ENCODE assay signal across 10 mouse cellular contexts in the genomic region with DNA sequence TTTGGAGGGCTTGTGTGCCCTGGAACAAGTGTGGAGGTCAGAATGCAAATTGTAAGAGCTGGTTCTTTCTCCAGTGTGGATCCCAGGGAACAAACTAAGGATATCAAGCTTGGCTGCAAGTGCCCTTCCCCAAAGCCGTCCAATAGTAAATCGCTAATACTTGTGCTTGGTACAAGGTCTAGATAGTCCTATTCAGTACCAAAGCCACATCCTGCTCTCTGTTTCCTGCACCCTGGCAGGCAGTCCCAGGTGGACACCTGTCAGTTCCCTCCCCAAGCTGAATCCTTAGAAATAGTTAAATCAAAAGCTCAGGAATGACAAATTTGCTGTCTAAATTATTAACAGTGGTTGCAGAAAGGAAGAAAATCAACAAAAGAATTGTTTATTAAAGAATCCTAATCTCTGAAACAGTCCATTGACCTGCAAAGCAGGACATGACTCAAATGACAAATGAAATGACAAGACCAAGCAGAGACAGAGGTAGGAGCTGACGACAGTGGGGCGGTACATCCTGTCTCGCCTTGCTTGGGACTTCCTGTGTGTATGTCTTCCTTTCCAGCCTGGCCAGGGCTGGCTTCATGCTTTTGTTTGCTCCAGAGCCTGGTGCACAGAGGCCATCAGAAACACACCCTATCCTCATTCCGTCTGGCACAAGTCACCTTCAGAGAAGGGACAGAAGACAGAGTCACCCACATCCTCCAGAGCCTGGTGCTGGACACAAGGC. TPM values are rescaled to one million over a fixed set of nuclear protein-coding genes. Genes with fewer than 3 reads are reported as not detected.
DNase-seq lines count a peak whose midpoint lies in the region; ATAC-seq lines count a peak whose summit lies in the region.
"Had no signal": no experiment of that assay in that cellular context is flagged by ENCODE, and none has a peak within 500 bp of the region (broad histone marks: within the 10 kb centered on the region; RNA-seq: fewer than 3 reads in every experiment).

No protein-coding gene starts in this region.

- no peak overlapping the region for H3K9ac ChIP-seq in heart, embryonic 15.5 days
- H3K9ac ChIP-seq: embryonic facial prominence, embryonic 15.5 days; forebrain, postnatal 0 days had no signal

- H3K4me1 ChIP-seq in megakaryocyte, embryonic 14.5 days: peaks cover 52% of the 10 kb centered on the region
- H3K4me1 ChIP-seq in heart, embryonic 15.5 days (replicated peaks): peaks cover 4% of the 10 kb centered on the region
- H3K4me1 ChIP-seq: embryonic facial prominence, embryonic 15.5 days had no signal

- no peak for ATAC-seq in megakaryocyte, adult 5-6 weeks (ENCODE audit: poor library complexity, severe bottlenecking)
- ATAC-seq in heart, embryonic 15.5 days (replicated peaks; ENCODE audit: insufficient number of reproducible peaks, insufficient read depth, low FRiP score, low read depth): no peak
- ATAC-seq: forebrain, postnatal 0 days had no signal

- peak; percentile 82 to 86 for DNase-seq in lung, adult 18-20 months
- peak; percentile 57 for DNase-seq in thymus, postnatal 4 days
- DNase-seq in layer of hippocampus, adult 11-12 months (ENCODE audit: low spot score): no peak
- no peak for DNase-seq in urinary bladder, postnatal 10 days (ENCODE audit: low spot score)
- DNase-seq: cerebellum, adult 9-10 months; forebrain, postnatal 0 days had no signal

- no peaks in the 10 kb centered on the region for H3K36me3 ChIP-seq in megakaryocyte, embryonic 14.5 days (replicated peaks; ENCODE audit: low read length)
- no peaks in the 10 kb centered on the region for H3K36me3 ChIP-seq in heart, embryonic 15.5 days
- H3K36me3 ChIP-seq: embryonic facial prominence, embryonic 15.5 days had no signal

- no peaks in the 10 kb centered on the region for H3K27me3 ChIP-seq in megakaryocyte, embryonic 14.5 days (replicated peaks)
- H3K27me3 ChIP-seq in heart, embryonic 15.5 days: no peaks in the 10 kb centered on the region
- H3K27me3 ChIP-seq: embryonic facial prominence, embryonic 15.5 days had no signal

- H3K4me2 ChIP-seq in heart, embryonic 15.5 days: no peak overlapping the region
- H3K4me2 ChIP-seq: embryonic facial prominence, embryonic 15.5 days had no signal

- H3K4me3 ChIP-seq in megakaryocyte, embryonic 14.5 days (replicated peaks): peak overlapping the region; percentile 64
- no peak overlapping the region for H3K4me3 ChIP-seq in heart, embryonic 15.5 days
- H3K4me3 ChIP-seq: embryonic facial prominence, embryonic 15.5 days had no signal

- H3K27ac ChIP-seq in heart, embryonic 15.5 days: peak overlapping the region; percentile 46
- H3K27ac ChIP-seq: embryonic facial prominence, embryonic 15.5 days had no signal

- 66% methylated on average over 6 of the region's 6 CpGs for WGBS in heart, embryonic 15.5 days

- H3K9me3 ChIP-seq in megakaryocyte, embryonic 14.5 days: no peaks in the 10 kb centered on the region
- no peaks in the 10 kb centered on the region for H3K9me3 ChIP-seq in heart, embryonic 15.5 days (replicated peaks)
- H3K9me3 ChIP-seq: embryonic facial prominence, embryonic 15.5 days had no signal

RNA-seq across cellular contexts. Expression of gene Smad6, which starts 8.2 kb away (rescaled TPM):
- 19.3 and 52.2 TPM in 2 replicates for polyA plus RNA-seq in megakaryocyte, embryonic 14.5 days (2012; ENCODE audit: insufficient read depth, low replicate concordance)
- total RNA-seq in megakaryocyte, adult 5-6 weeks (2015): 0.52 and 0.96 TPM in 2 replicates
- total RNA-seq in megakaryocyte, adult 5-6 weeks (2017): 1.3 and 1.7 TPM in 2 replicates
- polyA plus RNA-seq in heart, embryonic 15.5 days (2015; fragmentation: Nextera tagmentation; extraction: Ambion mirVana): 16.4 and 19.8 TPM in 2 replicates

Comparison
In these comparisons a context has a peak if more than half of its experiments do, and no peak if none do; other contexts are left out.
1. DNase-seq: peak in lung, adult 18-20 months (2 of 2) and thymus, postnatal 4 days (single experiment); none in layer of hippocampus, adult 11-12 months (single experiment) and urinary bladder, postnatal 10 days (single experiment).